Mouse (Mus musculus): Measurements from ENCODE around the gene Capn15. TPM values are rescaled to one million over a fixed set of nuclear protein-coding genes. Genes with fewer than 3 reads are reported as not detected.

Gene Capn15
- polyA plus RNA-seq, 1 experiment from 2014 or later: 25.8 TPM

- Histone ChIP-seq H3K9ac (ENCODE audit: low read depth, low read length) (peak overlapping the region; percentile 90), H3K36me3 (ENCODE audit: control insufficient read depth, insufficient read depth, low read length) (peaks cover 14% of the 10 kb centered on the region; the same call in 1 of the 2 replicates), H3K9me3 (ENCODE audit: control insufficient read depth, low read length) (no peaks in the 10 kb centered on the region), H3K4me3 (ENCODE audit: low read depth, low read length) (peak overlapping the region; percentile 99), H3K4me2 (ENCODE audit: low read depth, low read length) (peak overlapping the region; percentile 91), H3K27me3 (replicated peaks; ENCODE audit: control insufficient read depth, insufficient read depth, low read length) (no peaks in the 10 kb centered on the region), H3K4me1 (ENCODE audit: control insufficient read depth, insufficient read depth, low read length) (peaks cover 12% of the 10 kb centered on the region), H3K27ac (replicated peaks; ENCODE audit: low read depth, low read length) (no peak overlapping the region)
- ATAC-seq (ENCODE audit: low read depth) (no peak), DNase-seq (ENCODE audit: low spot score) (no peak)
- 81% methylated on average over 9 of the region's 9 CpGs for WGBS
These were observed 67.4 kb downstream of the Capn15 start for GRCm38 (mm10) chr17:25918037-25918750.

GRCm38 (mm10) chr17:25916931-25917647, 68.5 kb downstream of the Capn15 start:
- Histone ChIP-seq H3K27ac (replicated peaks; ENCODE audit: low read depth, low read length) (no peak overlapping the region), H3K9ac (ENCODE audit: low read depth, low read length) (no peak overlapping the region), H3K9me3 (ENCODE audit: control insufficient read depth, low read length) (no peaks in the 10 kb centered on the region), H3K36me3 (ENCODE audit: control insufficient read depth, insufficient read depth, low read length) (peaks cover 15% of the 10 kb centered on the region; the same call in 1 of the 2 replicates), H3K27me3 (replicated peaks; ENCODE audit: control insufficient read depth, insufficient read depth, low read length) (no peaks in the 10 kb centered on the region), H3K4me1 (ENCODE audit: control insufficient read depth, insufficient read depth, low read length) (peaks cover 12% of the 10 kb centered on the region), H3K4me3 (ENCODE audit: low read depth, low read length) (no peak overlapping the region), H3K4me2 (ENCODE audit: low read depth, low read length) (no peak overlapping the region)
- 82% methylated on average over 8 of the region's 8 CpGs for WGBS
- DNase-seq (ENCODE audit: low spot score): no peak
- ATAC-seq (ENCODE audit: low read depth): no peak

DNA sequence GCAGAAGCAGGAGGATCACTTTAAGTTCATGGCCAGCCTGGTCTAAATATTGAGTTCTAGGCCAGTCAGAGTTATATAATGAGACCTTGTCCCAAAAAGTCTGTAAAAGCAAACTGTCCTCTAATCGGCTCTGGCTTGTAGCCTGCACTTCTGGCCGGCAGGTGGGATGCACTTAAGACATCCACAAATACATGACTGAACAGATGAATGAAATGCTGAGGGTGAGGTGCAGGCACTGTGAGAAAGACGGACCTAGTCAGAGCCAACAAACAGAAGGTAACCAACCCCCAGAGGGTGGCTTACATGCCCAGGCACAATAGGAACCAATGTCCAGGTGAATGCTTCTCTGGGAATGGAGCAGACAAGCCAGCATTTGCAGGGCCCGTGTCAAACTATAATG, 71.3 kb downstream of the Capn15 start:
- H3K4me1 ChIP-seq (ENCODE audit: control insufficient read depth, insufficient read depth, low read length): peaks cover 9% of the 10 kb centered on the region
- 76% methylated on average over 4 of the region's 4 CpGs for WGBS
- no peak overlapping the region for H3K9ac ChIP-seq (ENCODE audit: low read depth, low read length)
- no peaks in the 10 kb centered on the region for H3K27me3 ChIP-seq (replicated peaks; ENCODE audit: control insufficient read depth, insufficient read depth, low read length)
- no peaks in the 10 kb centered on the region for H3K9me3 ChIP-seq (ENCODE audit: control insufficient read depth, low read length)
- ATAC-seq (ENCODE audit: low read depth): no peak
- no peak overlapping the region for H3K4me3 ChIP-seq (ENCODE audit: low read depth, low read length)
- no peak for DNase-seq (ENCODE audit: low spot score)
- no peak overlapping the region for H3K27ac ChIP-seq (replicated peaks; ENCODE audit: low read depth, low read length)
- peaks cover 20% of the 10 kb centered on the region; the same call in 1 of the 2 replicates for H3K36me3 ChIP-seq (ENCODE audit: control insufficient read depth, insufficient read depth, low read length)
- H3K4me2 ChIP-seq (ENCODE audit: low read depth, low read length): no peak overlapping the region

GRCm38 (mm10) chr17:25913877-25914275, 71.7 kb downstream of the Capn15 start:
- no peak overlapping the region for H3K27ac ChIP-seq (replicated peaks; ENCODE audit: low read depth, low read length)
- H3K9ac ChIP-seq (ENCODE audit: low read depth, low read length): no peak overlapping the region
- no peak for ATAC-seq (ENCODE audit: low read depth)
- H3K4me3 ChIP-seq (ENCODE audit: low read depth, low read length): no peak overlapping the region
- H3K4me2 ChIP-seq (ENCODE audit: low read depth, low read length): 0 out of 2 replicates have a peak overlapping the region, but pooled peaks have one; percentile 5
- H3K27me3 ChIP-seq (replicated peaks; ENCODE audit: control insufficient read depth, insufficient read depth, low read length): no peaks in the 10 kb centered on the region
- H3K36me3 ChIP-seq (ENCODE audit: control insufficient read depth, insufficient read depth, low read length): peaks cover 20% of the 10 kb centered on the region; the same call in 1 of the 2 replicates
- H3K9me3 ChIP-seq (ENCODE audit: control insufficient read depth, low read length): no peaks in the 10 kb centered on the region
- DNase-seq (ENCODE audit: low spot score): no peak
- WGBS: 80% methylated on average over 1 of the region's 1 CpGs
- H3K4me1 ChIP-seq (ENCODE audit: control insufficient read depth, insufficient read depth, low read length): peaks cover 9% of the 10 kb centered on the region

DNA sequence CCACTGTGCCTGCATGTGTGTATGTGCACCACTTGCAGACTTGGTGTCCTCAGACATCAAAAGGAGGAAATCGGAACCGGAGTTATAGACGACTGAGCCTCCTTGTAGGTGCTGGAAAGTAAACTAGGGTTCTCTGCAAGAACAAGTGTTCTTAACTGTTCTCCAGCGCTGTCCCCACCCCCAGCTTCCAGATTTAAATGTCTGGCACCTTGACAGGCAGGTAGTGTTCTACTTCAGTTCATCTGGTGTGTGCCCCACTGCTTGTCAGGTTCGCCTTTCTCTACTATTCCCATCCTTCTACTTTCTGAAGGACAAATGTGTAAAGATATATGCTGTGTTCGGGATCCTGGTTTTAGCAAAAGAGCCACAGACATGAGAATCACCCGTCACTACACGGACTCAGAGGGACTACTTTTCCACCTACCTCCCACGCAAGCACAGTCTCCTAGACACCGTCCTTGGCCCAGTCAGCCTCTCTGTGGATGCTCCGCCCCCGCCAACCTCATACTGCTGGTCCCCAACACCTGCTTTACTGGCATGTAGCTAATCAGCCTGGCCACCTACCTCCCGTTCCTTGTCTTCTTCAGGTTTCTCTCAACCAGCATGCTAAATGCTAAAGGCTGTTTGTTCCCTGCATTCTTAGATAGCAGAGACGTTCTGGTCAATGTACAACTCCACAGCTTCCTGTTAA, 72.3 kb downstream of the Capn15 start:
- DNase-seq (ENCODE audit: low spot score) (no peak), ATAC-seq (ENCODE audit: low read depth) (no peak)
- Histone ChIP-seq H3K27me3 (replicated peaks; ENCODE audit: control insufficient read depth, insufficient read depth, low read length) (no peaks in the 10 kb centered on the region), H3K9ac (ENCODE audit: low read depth, low read length) (0 out of 2 replicates have a peak overlapping the region, but pooled peaks have one; percentile 8), H3K9me3 (ENCODE audit: control insufficient read depth, low read length) (no peaks in the 10 kb centered on the region), H3K4me1 (ENCODE audit: control insufficient read depth, insufficient read depth, low read length) (peaks cover 7% of the 10 kb centered on the region), H3K4me3 (ENCODE audit: low read depth, low read length) (no peak overlapping the region), H3K36me3 (ENCODE audit: control insufficient read depth, insufficient read depth, low read length) (peaks cover 20% of the 10 kb centered on the region; the same call in 1 of the 2 replicates), H3K4me2 (ENCODE audit: low read depth, low read length) (0 out of 2 replicates have a peak overlapping the region, but pooled peaks have one; percentile 5), H3K27ac (replicated peaks; ENCODE audit: low read depth, low read length) (no peak overlapping the region)
- WGBS: 86% methylated on average over 14 of the region's 14 CpGs

- H3K4me3 ChIP-seq (ENCODE audit: low read depth, low read length): no peak overlapping the region
- 98% methylated on average over 4 of the region's 4 CpGs for WGBS
- H3K4me2 ChIP-seq (ENCODE audit: low read depth, low read length): no peak overlapping the region
- H3K27me3 ChIP-seq (replicated peaks; ENCODE audit: control insufficient read depth, insufficient read depth, low read length): no peaks in the 10 kb centered on the region
- no peaks in the 10 kb centered on the region for H3K9me3 ChIP-seq (ENCODE audit: control insufficient read depth, low read length)
- no peaks in the 10 kb centered on the region for H3K4me1 ChIP-seq (ENCODE audit: control insufficient read depth, insufficient read depth, low read length)
- H3K36me3 ChIP-seq (ENCODE audit: control insufficient read depth, insufficient read depth, low read length): peaks cover 14% of the 10 kb centered on the region; the same call in 1 of the 2 replicates
- no peak for DNase-seq (ENCODE audit: low spot score)
- no peak overlapping the region for H3K27ac ChIP-seq (replicated peaks; ENCODE audit: low read depth, low read length)
- no peak overlapping the region for H3K9ac ChIP-seq (ENCODE audit: low read depth, low read length)
- ATAC-seq (ENCODE audit: low read depth): no peak
These were observed 73.8 kb downstream of the Capn15 start for GRCm38 (mm10) chr17:25911816-25912215.

Other genes with a start within 250 kb of the Capn15 start
- gene Mslnl, start 249.8 kb downstream of the Capn15 start, polyA plus RNA-seq (2014; fragmentation: Nextera tagmentation; extraction: Ambion mirVana): 2.0 TPM in 2 replicates
- 1.7 and 9.4 TPM in 2 replicates for gene Msln, start 231.4 kb downstream of the Capn15 start, polyA plus RNA-seq (2014; fragmentation: Nextera tagmentation; extraction: Ambion mirVana)
- 26.9 and 27.2 TPM in 2 replicates for gene Narfl, start 212.0 kb downstream of the Capn15 start, polyA plus RNA-seq (2014; fragmentation: Nextera tagmentation; extraction: Ambion mirVana)
- 42.1 and 66.5 TPM in 2 replicates for gene Haghl, start 200.1 kb downstream of the Capn15 start, polyA plus RNA-seq (2014; fragmentation: Nextera tagmentation; extraction: Ambion mirVana)
- gene Ccdc78, start 199.2 kb downstream of the Capn15 start, polyA plus RNA-seq (2014; fragmentation: Nextera tagmentation; extraction: Ambion mirVana): 0.09 and 0.65 TPM in 2 replicates
- 66.1 and 75.2 TPM in 2 replicates for gene Fam173a, start 192.9 kb downstream of the Capn15 start, polyA plus RNA-seq (2014; fragmentation: Nextera tagmentation; extraction: Ambion mirVana)
- gene AC134908.4, start 190.1 kb downstream of the Capn15 start, polyA plus RNA-seq (2014; fragmentation: Nextera tagmentation; extraction: Ambion mirVana): 0.92 TPM in 1 of 2 replicates, not detected in the other
- 10.3 and 11.1 TPM in 2 replicates for gene Metrn, start 188.7 kb downstream of the Capn15 start, polyA plus RNA-seq (2014; fragmentation: Nextera tagmentation; extraction: Ambion mirVana)
- 3.4 and 3.5 TPM in 2 replicates for gene Fbxl16, start 176.7 kb downstream of the Capn15 start, polyA plus RNA-seq (2014; fragmentation: Nextera tagmentation; extraction: Ambion mirVana)
- gene Wdr24, start 162.2 kb downstream of the Capn15 start, polyA plus RNA-seq (2014; fragmentation: Nextera tagmentation; extraction: Ambion mirVana): 22.9 and 25.5 TPM in 2 replicates
- gene Jmjd8, start 156.9 kb downstream of the Capn15 start, polyA plus RNA-seq (2014; fragmentation: Nextera tagmentation; extraction: Ambion mirVana): 35.2 and 36.2 TPM in 2 replicates
- 314 and 351 TPM in 2 replicates for gene Stub1, start 152.4 kb downstream of the Capn15 start, polyA plus RNA-seq (2014; fragmentation: Nextera tagmentation; extraction: Ambion mirVana)
- gene Rhbdl1, start 148.5 kb downstream of the Capn15 start, polyA plus RNA-seq (2014; fragmentation: Nextera tagmentation; extraction: Ambion mirVana): 2.8 and 3.3 TPM in 2 replicates
- 1.4 and 1.6 TPM in 2 replicates for gene Gm20683, start 144.0 kb downstream of the Capn15 start, polyA plus RNA-seq (2014; fragmentation: Nextera tagmentation; extraction: Ambion mirVana)
- 12.0 and 13.0 TPM in 2 replicates for gene Rhot2, start 140.9 kb downstream of the Capn15 start, polyA plus RNA-seq (2014; fragmentation: Nextera tagmentation; extraction: Ambion mirVana)
- 17.6 and 19.8 TPM in 2 replicates for gene Wdr90, start 124.3 kb downstream of the Capn15 start, polyA plus RNA-seq (2014; fragmentation: Nextera tagmentation; extraction: Ambion mirVana)
- 25.7 and 36.7 TPM in 2 replicates for gene Mcrip2, start 117.0 kb downstream of the Capn15 start, polyA plus RNA-seq (2014; fragmentation: Nextera tagmentation; extraction: Ambion mirVana)
- 40.6 and 44.1 TPM in 2 replicates for gene Mettl26, start 110.7 kb downstream of the Capn15 start, polyA plus RNA-seq (2014; fragmentation: Nextera tagmentation; extraction: Ambion mirVana)
- 0.42 and 0.48 TPM in 2 replicates for gene Wfikkn1, start 104.9 kb downstream of the Capn15 start, polyA plus RNA-seq (2014; fragmentation: Nextera tagmentation; extraction: Ambion mirVana)
- 17.1 and 19.7 TPM in 2 replicates for gene Rab40c, start 66.1 kb downstream of the Capn15 start, polyA plus RNA-seq (2014; fragmentation: Nextera tagmentation; extraction: Ambion mirVana)
- gene Pigq, start 40.9 kb downstream of the Capn15 start, polyA plus RNA-seq (2014; fragmentation: Nextera tagmentation; extraction: Ambion mirVana): 51.8 and 52.2 TPM in 2 replicates
- gene Nhlrc4, start 40.8 kb downstream of the Capn15 start, polyA plus RNA-seq (2014; fragmentation: Nextera tagmentation; extraction: Ambion mirVana): 0.99 TPM in 1 of 2 replicates, not detected in the other
- gene A930017K11Rik, start 33.2 kb downstream of the Capn15 start, polyA plus RNA-seq (2014; fragmentation: Nextera tagmentation; extraction: Ambion mirVana): 0.16 TPM in 1 of 2 replicates, not detected in the other
- 15.8 and 17.7 TPM in 2 replicates for gene Rab11fip3, start 83.8 kb upstream of the Capn15 start, polyA plus RNA-seq (2014; fragmentation: Nextera tagmentation; extraction: Ambion mirVana)
- 15.7 and 18.5 TPM in 2 replicates for gene Decr2, start 104.5 kb upstream of the Capn15 start, polyA plus RNA-seq (2014; fragmentation: Nextera tagmentation; extraction: Ambion mirVana)
- gene Nme4, start 109.8 kb upstream of the Capn15 start, polyA plus RNA-seq (2014; fragmentation: Nextera tagmentation; extraction: Ambion mirVana): 77.2 and 92.4 TPM in 2 replicates
- 2.1 and 3.0 TPM in 2 replicates for gene Tmem8, start 127.5 kb upstream of the Capn15 start, polyA plus RNA-seq (2014; fragmentation: Nextera tagmentation; extraction: Ambion mirVana)
- gene Mrpl28, start 137.7 kb upstream of the Capn15 start, polyA plus RNA-seq (2014; fragmentation: Nextera tagmentation; extraction: Ambion mirVana): 177 and 183 TPM in 2 replicates
- gene Axin1, start 152.9 kb upstream of the Capn15 start, polyA plus RNA-seq (2014; fragmentation: Nextera tagmentation; extraction: Ambion mirVana): 10.7 and 12.9 TPM in 2 replicates
- 0.43 and 0.85 TPM in 2 replicates for gene Pdia2, start 213.3 kb upstream of the Capn15 start, polyA plus RNA-seq (2014; fragmentation: Nextera tagmentation; extraction: Ambion mirVana)
- gene Rgs11, start 217.2 kb upstream of the Capn15 start, polyA plus RNA-seq (2014; fragmentation: Nextera tagmentation; extraction: Ambion mirVana): 8.5 and 13.2 TPM in 2 replicates
- 34.0 and 39.2 TPM in 2 replicates for gene Arhgdig, start 222.0 kb upstream of the Capn15 start, polyA plus RNA-seq (2014; fragmentation: Nextera tagmentation; extraction: Ambion mirVana)

Data from embryonic facial prominence, embryonic 14.5 days (tissue).